Mouse (Mus musculus): Measurements from ENCODE around the gene Abraxas1. TPM values are rescaled to one million over a fixed set of nuclear protein-coding genes. Genes with fewer than 3 reads are reported as not detected.

The Abraxas1 gene
- total and polyA plus RNA-seq, 2 experiments from 2014 or later, result 7.3 to 8.7 TPM

DNA sequence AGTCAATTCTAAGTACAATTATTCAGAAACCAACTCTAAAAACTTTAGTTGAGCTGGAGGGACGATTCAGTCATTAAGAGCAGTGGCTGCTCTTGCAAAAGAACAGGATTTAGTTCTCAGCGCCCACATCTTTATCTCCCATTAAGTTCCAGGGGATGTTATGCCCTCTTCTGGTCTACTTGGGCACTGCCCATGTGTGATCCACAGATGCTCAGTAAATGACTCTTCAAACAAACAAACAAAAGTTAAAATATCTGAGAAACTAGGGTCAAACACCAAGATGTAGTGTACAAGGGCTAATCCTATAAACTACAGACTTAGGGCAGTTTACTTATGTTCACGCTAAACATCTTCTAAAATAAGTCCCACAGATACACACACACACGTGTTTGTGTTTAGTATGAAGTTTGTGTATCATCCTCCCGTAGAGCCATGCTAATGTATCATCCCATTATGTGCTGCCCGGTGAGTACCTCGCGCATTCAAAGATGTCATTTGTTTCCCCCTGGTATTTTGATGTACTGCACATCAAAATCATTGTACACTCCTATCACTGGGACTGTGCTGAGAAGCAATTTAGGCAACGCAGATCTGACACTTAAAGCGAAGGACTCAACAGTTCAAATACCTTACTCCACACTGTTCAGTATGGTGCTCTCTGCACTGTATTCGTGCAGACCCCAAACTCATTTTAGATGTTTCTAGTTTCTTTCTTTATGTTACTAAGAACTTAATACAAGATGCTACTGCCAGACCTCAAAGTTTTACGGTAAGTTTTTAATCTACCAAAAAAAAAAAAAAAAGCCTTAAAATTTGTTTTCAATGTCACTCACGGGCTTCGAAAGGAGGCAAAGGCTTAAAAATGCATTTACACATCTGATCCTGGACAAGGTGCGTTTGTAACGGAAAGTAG lies 941 bp downstream of the Abraxas1 start:
- peak; percentile 61 for TF ChIP-seq CTCF (IDR thresholded peaks at IDR 0.05)
- H3K9me3 ChIP-seq (ENCODE audit: low read length), result no peaks in the 10 kb centered on the region
- DNase-seq (ENCODE audit: low spot score) (peak; percentile 12), ATAC-seq (ENCODE audit: low FRiP score) (no peak)
- peak overlapping the region; percentile 93 for H3K4me2 ChIP-seq (ENCODE audit: low read depth, low read length, poor library complexity, severe bottlenecking)
- no peaks in the 10 kb centered on the region for H3K4me1 ChIP-seq (ENCODE audit: insufficient read depth, low read length)
- WGBS, result 28% methylated on average over 16 of the region's 16 CpGs
- peak overlapping the region; percentile 85 for H3K4me3 ChIP-seq (ENCODE audit: low read depth, low read length)
- no peaks in the 10 kb centered on the region for H3K27me3 ChIP-seq (ENCODE audit: insufficient read depth, low read length)
- no peaks in the 10 kb centered on the region for H3K36me3 ChIP-seq (ENCODE audit: insufficient read depth, low read length)
- 0 out of 2 replicates have a peak overlapping the region, but pooled peaks have one; percentile 67 for H3K27ac ChIP-seq (ENCODE audit: low read depth, low read length)
- peak overlapping the region; percentile 79 for H3K9ac ChIP-seq (replicated peaks; ENCODE audit: low read length, poor library complexity, severe bottlenecking)

DNA sequence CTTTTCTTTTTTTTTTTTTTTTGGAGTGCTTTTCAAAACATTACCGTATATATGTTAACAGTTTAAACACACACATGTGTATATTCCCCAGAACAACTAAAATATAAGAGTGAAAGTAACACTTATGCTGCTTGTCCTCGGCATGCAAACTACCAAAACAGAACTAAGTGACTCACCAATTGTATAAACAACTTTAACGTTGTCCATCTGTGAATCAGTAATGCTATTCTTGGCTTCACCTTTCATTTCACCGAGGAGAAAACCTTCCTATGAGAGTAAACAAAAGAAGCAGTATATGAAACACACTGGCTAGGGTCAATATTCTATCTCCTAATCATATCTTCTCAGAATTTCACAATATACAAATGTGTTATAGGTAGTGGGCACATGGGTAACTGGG lies 2.4 kb downstream of the Abraxas1 start:
- no peak overlapping the region for H3K4me2 ChIP-seq (ENCODE audit: low read depth, low read length, poor library complexity, severe bottlenecking)
- TF ChIP-seq CTCF (IDR thresholded peaks at IDR 0.05), result no peak
- no peak overlapping the region for H3K27ac ChIP-seq (ENCODE audit: low read depth, low read length)
- no peaks in the 10 kb centered on the region for H3K4me1 ChIP-seq (ENCODE audit: insufficient read depth, low read length)
- no peak overlapping the region for H3K4me3 ChIP-seq (ENCODE audit: low read depth, low read length)
- 91% methylated on average over 4 of the region's 4 CpGs for WGBS
- H3K27me3 ChIP-seq (ENCODE audit: insufficient read depth, low read length), result no peaks in the 10 kb centered on the region
- peaks cover 4% of the 10 kb centered on the region; the same call in 1 of the 2 replicates for H3K36me3 ChIP-seq (ENCODE audit: insufficient read depth, low read length)
- H3K9me3 ChIP-seq (ENCODE audit: low read length), result no peaks in the 10 kb centered on the region
- ATAC-seq (ENCODE audit: low FRiP score) (no peak), DNase-seq (ENCODE audit: low spot score) (no peak)
- H3K9ac ChIP-seq (replicated peaks; ENCODE audit: low read length, poor library complexity, severe bottlenecking), result no peak overlapping the region

DNA sequence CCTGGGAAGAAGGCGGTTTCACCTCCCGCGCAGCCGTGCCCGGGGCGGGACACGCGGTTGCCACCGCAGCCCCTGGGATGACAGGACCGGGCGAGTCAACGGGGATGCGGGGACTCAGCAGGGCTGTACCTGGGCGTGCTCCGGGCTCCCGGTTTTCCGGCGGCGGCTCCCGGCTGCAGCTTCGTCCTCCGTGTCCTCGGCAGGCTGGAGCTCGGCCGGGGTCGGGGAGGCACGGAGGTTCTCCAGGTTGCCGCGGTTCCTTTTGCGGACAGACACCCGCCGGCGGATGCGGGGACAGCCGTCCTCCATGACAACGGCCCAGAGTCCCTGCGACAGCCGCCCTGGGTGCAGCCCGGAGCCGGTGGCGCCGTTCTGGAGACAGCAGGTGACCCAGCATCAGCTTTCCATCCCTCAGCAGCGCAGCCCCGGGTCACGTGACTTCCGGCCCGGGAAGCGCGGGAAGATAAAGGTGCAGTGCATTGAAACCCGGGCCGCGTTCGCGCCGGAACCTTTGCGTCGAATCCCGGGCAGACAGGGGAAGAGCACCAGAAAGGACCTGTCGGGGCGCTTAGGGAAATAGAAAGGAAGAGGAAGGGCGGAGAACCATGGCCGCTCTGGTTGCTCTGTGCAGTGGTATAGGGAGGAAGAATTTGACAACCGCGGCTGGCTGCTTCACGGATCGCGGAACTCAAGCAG lies 22.5 kb downstream of the Abraxas1 start, which contains the start of the genes Helq and Mrps18c:
Gene Helq, minus strand, starts transcription at position 434 of the 696 bp plus-strand sequence.
Gene Mrps18c, plus strand, starts transcription at position 463 of the 696 bp plus-strand sequence.
- H3K27ac ChIP-seq (ENCODE audit: low read depth, low read length), result peak within 1 kb of the TSS; percentile 60; the same call in 1 of the 2 replicates
- no peaks in the 10 kb centered on the region for H3K9me3 ChIP-seq (ENCODE audit: low read length)
- peak; percentile 97 for ATAC-seq (ENCODE audit: low FRiP score)
- H3K4me3 ChIP-seq (ENCODE audit: low read depth, low read length), result peak within 1 kb of the TSS; percentile 91
- no peaks in the 10 kb centered on the region for H3K27me3 ChIP-seq (ENCODE audit: insufficient read depth, low read length)
- H3K36me3 ChIP-seq (ENCODE audit: insufficient read depth, low read length), result peaks cover 13% of the 10 kb centered on the region
- H3K4me2 ChIP-seq (ENCODE audit: low read depth, low read length, poor library complexity, severe bottlenecking), result peak within 1 kb of the TSS; percentile 91
- no peak; the same call in 1 of the 2 replicates for TF ChIP-seq CTCF (IDR thresholded peaks at IDR 0.05)
- peaks cover 6% of the 10 kb centered on the region; the same call in 1 of the 2 replicates for H3K4me1 ChIP-seq (ENCODE audit: insufficient read depth, low read length)
- DNase-seq (ENCODE audit: low spot score), result peak; percentile 96
- H3K9ac ChIP-seq (replicated peaks; ENCODE audit: low read length, poor library complexity, severe bottlenecking), result peak within 1 kb of the TSS; percentile 69
- under 1% methylated on average over 67 of the region's 67 CpGs for WGBS

DNA sequence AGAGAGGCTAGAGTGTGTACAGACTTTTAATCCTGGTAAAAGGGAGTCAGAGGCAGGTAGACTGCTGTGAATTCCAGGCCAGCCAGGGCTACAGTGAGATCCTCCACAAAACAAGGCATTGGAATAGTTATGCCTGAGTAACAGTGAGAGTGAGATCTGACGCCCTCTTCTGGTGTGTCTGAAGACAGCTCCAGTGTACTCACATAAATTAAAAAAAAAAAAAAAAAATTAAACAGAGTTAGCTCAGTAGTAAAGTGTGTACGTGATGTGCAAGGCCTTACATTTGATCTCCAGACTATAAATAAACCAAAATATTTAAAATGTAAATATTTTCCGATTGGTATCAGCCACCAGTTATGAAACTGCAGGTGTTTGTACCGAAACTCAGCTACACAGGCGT lies 26.7 kb downstream of the Abraxas1 start:
- Histone ChIP-seq H3K4me1 (ENCODE audit: insufficient read depth, low read length) (peaks cover 6% of the 10 kb centered on the region; the same call in 1 of the 2 replicates), H3K9ac (replicated peaks; ENCODE audit: low read length, poor library complexity, severe bottlenecking) (no peak overlapping the region), H3K4me3 (ENCODE audit: low read depth, low read length) (no peak overlapping the region), H3K4me2 (ENCODE audit: low read depth, low read length, poor library complexity, severe bottlenecking) (no peak overlapping the region), H3K9me3 (ENCODE audit: low read length) (no peaks in the 10 kb centered on the region), H3K36me3 (ENCODE audit: insufficient read depth, low read length) (peaks cover 46% of the 10 kb centered on the region), H3K27me3 (ENCODE audit: insufficient read depth, low read length) (no peaks in the 10 kb centered on the region), H3K27ac (ENCODE audit: low read depth, low read length) (no peak overlapping the region)
- DNase-seq (ENCODE audit: low spot score) (no peak), ATAC-seq (ENCODE audit: low FRiP score) (no peak)
- peak; percentile 22 for TF ChIP-seq CTCF (IDR thresholded peaks at IDR 0.05)
- 78% methylated on average over 5 of the region's 5 CpGs for WGBS

DNA sequence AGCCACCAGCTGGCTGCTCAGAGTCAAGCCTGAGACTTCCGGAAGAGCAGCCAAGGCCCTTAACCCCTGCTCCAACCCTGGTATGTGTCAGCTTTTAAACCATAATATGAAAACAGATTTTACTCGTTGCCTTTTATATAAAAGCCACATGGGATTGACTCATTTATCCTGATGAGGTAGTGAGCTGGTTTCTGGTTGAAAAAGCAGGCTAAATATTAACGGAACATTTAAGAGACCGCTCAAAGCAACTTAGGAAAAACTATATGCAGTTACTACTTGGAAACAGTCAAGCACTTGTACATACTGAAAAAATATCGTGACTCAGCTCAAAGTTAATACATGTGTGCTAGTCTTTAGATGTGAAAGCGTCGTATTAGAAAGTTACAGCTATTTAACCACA lies 28.5 kb downstream of the Abraxas1 start:
- 90% methylated on average over 7 of the region's 7 CpGs for WGBS
- ATAC-seq (ENCODE audit: low FRiP score), result no peak

More for the DNA sequence above, 28.5 kb downstream of the Abraxas1 start:
- H3K27ac ChIP-seq (ENCODE audit: low read depth, low read length), result no peak overlapping the region
- H3K27me3 ChIP-seq (ENCODE audit: insufficient read depth, low read length), result no peaks in the 10 kb centered on the region
- no peaks in the 10 kb centered on the region for H3K9me3 ChIP-seq (ENCODE audit: low read length)
- no peak overlapping the region for H3K9ac ChIP-seq (replicated peaks; ENCODE audit: low read length, poor library complexity, severe bottlenecking)
- no peak overlapping the region for H3K4me3 ChIP-seq (ENCODE audit: low read depth, low read length)
- no peak overlapping the region for H3K4me2 ChIP-seq (ENCODE audit: low read depth, low read length, poor library complexity, severe bottlenecking)
- no peak for DNase-seq (ENCODE audit: low spot score)
- H3K36me3 ChIP-seq (ENCODE audit: insufficient read depth, low read length), result peaks cover 56% of the 10 kb centered on the region
- peaks cover 2% of the 10 kb centered on the region; the same call in 1 of the 2 replicates for H3K4me1 ChIP-seq (ENCODE audit: insufficient read depth, low read length)
- no peak for TF ChIP-seq CTCF (IDR thresholded peaks at IDR 0.05)
